Mouse (Mus musculus): ENCODE results near the gene Sp7. TPM values are rescaled to one million over a fixed set of nuclear protein-coding genes. Genes with fewer than 3 reads are reported as not detected.

Sp7 gene
- polyA plus RNA-seq, 1 experiment: not detected

Other genes starting within 250 kb of the Sp7 start
- gene Spryd3, start 230.9 kb downstream of the Sp7 start, polyA plus RNA-seq (2012; ENCODE audit: insufficient read depth, insufficient read length, missing spikeins): 8.6 and 12.8 TPM in 2 replicates
- 30.2 and 52.1 TPM in 2 replicates for gene Igfbp6, start 222.8 kb downstream of the Sp7 start, polyA plus RNA-seq (2012; ENCODE audit: insufficient read depth, insufficient read length, missing spikeins)
- not detected in 2 replicates for gene Soat2, start 216.7 kb downstream of the Sp7 start, polyA plus RNA-seq (2012; ENCODE audit: insufficient read depth, insufficient read length, missing spikeins)
- 15.9 and 18.0 TPM in 2 replicates for gene Zfp740, start 163.9 kb downstream of the Sp7 start, polyA plus RNA-seq (2012; ENCODE audit: insufficient read depth, insufficient read length, missing spikeins)
- gene Csad, start 162.5 kb downstream of the Sp7 start, polyA plus RNA-seq (2012; ENCODE audit: insufficient read depth, insufficient read length, missing spikeins): 137 and 181 TPM in 2 replicates
- 2.0 and 4.6 TPM in 2 replicates for gene Itgb7, start 135.2 kb downstream of the Sp7 start, polyA plus RNA-seq (2012; ENCODE audit: insufficient read depth, insufficient read length, missing spikeins)
- gene Rarg, start 109.7 kb downstream of the Sp7 start, polyA plus RNA-seq (2012; ENCODE audit: insufficient read depth, insufficient read length, missing spikeins): 10.3 and 12.1 TPM in 2 replicates
- gene Gm9918, start 96.6 kb downstream of the Sp7 start, polyA plus RNA-seq (2012; ENCODE audit: insufficient read depth, insufficient read length, missing spikeins): not detected in 2 replicates
- gene Mfsd5, start 87.7 kb downstream of the Sp7 start, polyA plus RNA-seq (2012; ENCODE audit: insufficient read depth, insufficient read length, missing spikeins): 17.0 and 20.0 TPM in 2 replicates
- 1.5 TPM in 1 of 2 replicates, not detected in the other for gene Espl1, start 70.9 kb downstream of the Sp7 start, polyA plus RNA-seq (2012; ENCODE audit: insufficient read depth, insufficient read length, missing spikeins)
- 371 and 394 TPM in 2 replicates for gene Pfdn5, start 41.1 kb downstream of the Sp7 start, polyA plus RNA-seq (2012; ENCODE audit: insufficient read depth, insufficient read length, missing spikeins)
- gene Myg1, start 35.5 kb downstream of the Sp7 start, polyA plus RNA-seq (2012; ENCODE audit: insufficient read depth, insufficient read length, missing spikeins): 29.4 and 35.9 TPM in 2 replicates
- 13.2 and 20.7 TPM in 2 replicates for gene Aaas, start 16.4 kb downstream of the Sp7 start, polyA plus RNA-seq (2012; ENCODE audit: insufficient read depth, insufficient read length, missing spikeins)
- gene Sp1, start 39.0 kb upstream of the Sp7 start, polyA plus RNA-seq (2012; ENCODE audit: insufficient read depth, insufficient read length, missing spikeins): 16.1 and 17.9 TPM in 2 replicates
- 1.9 and 4.0 TPM in 2 replicates for gene Amhr2, start 78.2 kb upstream of the Sp7 start, polyA plus RNA-seq (2012; ENCODE audit: insufficient read depth, insufficient read length, missing spikeins)
- 36.8 and 54.7 TPM in 2 replicates for gene Prr13, start 91.8 kb upstream of the Sp7 start, polyA plus RNA-seq (2012; ENCODE audit: insufficient read depth, insufficient read length, missing spikeins)
- 331 and 338 TPM in 2 replicates for gene Pcbp2, start 103.4 kb upstream of the Sp7 start, polyA plus RNA-seq (2012; ENCODE audit: insufficient read depth, insufficient read length, missing spikeins)
- gene Gm10337, start 136.5 kb upstream of the Sp7 start, polyA plus RNA-seq (2012; ENCODE audit: insufficient read depth, insufficient read length, missing spikeins): not detected in 2 replicates
- 1.9 and 2.1 TPM in 2 replicates for gene Map3k12, start 149.9 kb upstream of the Sp7 start, polyA plus RNA-seq (2012; ENCODE audit: insufficient read depth, insufficient read length, missing spikeins)
- 21.2 and 23.6 TPM in 2 replicates for gene Tarbp2, start 151.0 kb upstream of the Sp7 start, polyA plus RNA-seq (2012; ENCODE audit: insufficient read depth, insufficient read length, missing spikeins)
- gene Npff, start 157.8 kb upstream of the Sp7 start, polyA plus RNA-seq (2012; ENCODE audit: insufficient read depth, insufficient read length, missing spikeins): 1.2 TPM in 1 of 2 replicates, not detected in the other

Data from brown adipose tissue, adult 24 weeks (tissue).